Mouse (Mus musculus) gastrocnemius, adult 18-20 months (tissue): ENCODE results near the gene Cxcl12. TPM values are rescaled to one million over a fixed set of nuclear protein-coding genes. Genes with fewer than 3 reads are reported as not detected.
A peak's percentile ranks its signal among the peaks of the same experiment; 100 is the strongest.

Source experiments
- DNase-seq: peaks from one replicate; pipeline ENCODE4 v3.0.0; 2021; ENCODE audit warnings: low spot score
- long read RNA-seq, 2 experiments: library from polyadenylated mRNA; stranded (forward); transcript quantifications; one replicate each; pipeline ENCODE4 v2.0.0; 2021
- total RNA-seq, 2 experiments: library from RNA; stranded (reverse); gene quantifications; 2 replicates each; pipeline ENCODE4 v1.2.3; 2021

The Cxcl12 gene
- total RNA-seq = 10 to 100 TPM; 39.6 to 54.6 TPM
- long read RNA-seq, experiment 1, full-length matches to known transcripts = 19 of 39 reads
- long read RNA-seq, experiment 1, partial matches to known transcripts = 0 of 39 reads
- long read RNA-seq, experiment 1, other reads (novel, unspliced or antisense) = 20 of 39 reads
- long read RNA-seq, experiment 2, full-length matches to known transcripts = 14 of 20 reads
- long read RNA-seq, experiment 2, partial matches to known transcripts = 0 of 20 reads
- long read RNA-seq, experiment 2, other reads (novel, unspliced or antisense) = 6 of 20 reads

DNA sequence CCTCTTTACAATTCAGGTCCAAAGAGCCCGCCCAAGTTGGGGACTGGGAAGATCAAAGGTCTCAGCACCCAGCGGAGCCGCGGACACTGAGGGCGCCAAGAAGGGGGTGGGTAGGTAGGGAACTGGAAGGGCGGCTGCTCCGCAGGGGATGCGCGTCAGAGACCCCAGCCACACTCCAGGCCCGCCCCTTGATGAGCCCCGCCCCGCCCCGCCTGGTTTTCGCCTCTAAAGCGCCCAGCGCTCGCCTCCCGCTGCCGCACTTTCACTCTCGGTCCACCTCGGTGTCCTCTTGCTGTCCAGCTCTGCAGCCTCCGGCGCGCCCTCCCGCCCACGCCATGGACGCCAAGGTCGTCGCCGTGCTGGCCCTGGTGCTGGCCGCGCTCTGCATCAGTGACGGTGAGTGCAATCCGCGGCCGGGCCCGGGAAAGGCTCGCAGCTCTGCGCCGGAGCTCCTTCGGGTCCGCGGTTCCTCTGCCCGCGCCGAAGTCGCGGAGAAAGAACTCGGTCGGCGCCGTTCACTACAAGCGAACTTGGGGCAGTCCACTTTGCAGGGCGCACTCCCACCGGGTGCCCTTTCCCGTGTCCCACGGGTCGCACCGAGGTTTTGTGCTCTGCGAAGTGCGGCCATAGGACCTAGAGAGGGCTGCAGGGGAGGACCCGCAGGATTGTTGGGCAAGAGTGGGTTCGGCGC, at the start of gene Cxcl12:
TSS of gene Cxcl12 (plus strand) at position 215 of the 691 bp plus-strand sequence.
- DNase-seq = peak; percentile 72

DNA sequence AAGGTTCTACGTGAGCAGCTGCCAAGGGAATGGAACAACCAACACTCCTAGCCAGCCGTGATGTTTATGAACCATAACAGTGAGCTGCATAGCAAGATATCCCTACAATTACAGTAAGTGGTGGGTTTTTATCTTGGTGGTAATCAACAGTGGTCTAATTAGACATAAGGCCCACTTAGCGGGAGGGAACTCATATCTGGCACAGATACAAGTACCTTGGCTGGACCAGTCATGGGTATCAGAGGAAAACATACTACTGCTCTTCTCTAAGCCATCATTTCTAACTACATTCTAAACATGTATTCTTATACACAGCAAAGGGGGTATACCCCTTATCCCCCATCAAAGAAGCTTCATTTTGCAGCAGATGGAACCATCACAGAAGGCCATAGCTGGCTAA, 46.3 kb upstream of the Cxcl12 start:
- DNase-seq = no peak

DNA sequence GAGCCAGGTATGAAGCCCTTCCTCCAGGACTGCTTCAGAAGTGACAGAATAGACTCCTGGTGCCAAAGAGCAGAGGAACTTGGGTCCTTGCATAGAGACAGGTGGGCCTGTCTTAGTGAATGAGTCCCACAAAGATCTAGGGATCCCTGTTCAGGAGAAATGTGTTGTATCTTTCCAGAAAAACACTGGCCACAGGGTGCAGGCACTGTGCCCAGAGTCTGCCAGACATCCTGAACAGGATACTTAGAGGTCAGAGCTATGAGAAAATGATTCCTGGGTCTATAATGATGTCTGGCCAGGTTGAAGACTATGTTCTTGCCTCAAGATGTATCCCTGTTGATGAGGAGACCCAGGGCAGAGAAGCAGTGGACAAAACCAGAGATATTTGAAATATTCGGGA, 42.0 kb upstream of the Cxcl12 start:
- no peak for DNase-seq

DNA sequence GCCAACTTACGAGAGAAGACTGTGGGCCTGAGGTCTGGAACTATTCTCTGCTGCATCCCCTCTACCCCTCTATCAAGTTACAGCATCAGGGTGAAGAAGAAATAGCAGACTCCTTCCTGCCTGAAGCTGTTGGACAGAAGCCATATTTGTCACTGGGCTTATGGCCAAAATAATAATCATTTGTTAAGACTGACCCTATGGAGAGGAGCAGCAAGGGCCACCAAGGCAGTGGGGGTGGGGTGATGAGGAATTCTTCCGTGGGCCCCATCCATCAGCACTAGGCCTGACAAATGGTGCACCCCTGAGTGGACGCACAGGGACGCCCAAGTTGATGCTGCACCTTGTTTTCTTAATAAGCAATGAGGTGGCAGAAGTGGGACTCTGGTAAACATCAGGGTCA, 38.9 kb upstream of the Cxcl12 start:
- DNase-seq = no peak

DNA sequence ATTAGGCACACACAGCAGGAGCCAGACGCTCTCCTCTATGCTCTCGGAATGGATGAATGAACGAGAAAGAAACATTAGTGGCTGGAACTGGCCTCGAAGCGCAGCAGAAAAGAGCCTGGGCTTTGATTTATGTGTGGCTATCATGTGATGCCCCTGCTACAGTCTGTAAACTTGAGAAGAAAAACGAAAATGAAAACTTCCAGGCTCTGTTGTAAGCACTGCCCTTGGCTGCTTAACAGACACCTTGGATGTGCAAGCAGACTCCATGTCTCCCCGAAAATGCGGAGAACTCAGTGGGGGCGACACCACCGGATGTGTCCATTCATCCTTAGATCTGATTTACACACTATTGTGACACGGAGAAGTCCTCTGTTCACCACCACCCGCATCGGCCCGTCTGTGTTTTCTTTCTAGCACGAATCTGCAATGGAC, 37.6 kb upstream of the Cxcl12 start:
- no peak for DNase-seq

DNA sequence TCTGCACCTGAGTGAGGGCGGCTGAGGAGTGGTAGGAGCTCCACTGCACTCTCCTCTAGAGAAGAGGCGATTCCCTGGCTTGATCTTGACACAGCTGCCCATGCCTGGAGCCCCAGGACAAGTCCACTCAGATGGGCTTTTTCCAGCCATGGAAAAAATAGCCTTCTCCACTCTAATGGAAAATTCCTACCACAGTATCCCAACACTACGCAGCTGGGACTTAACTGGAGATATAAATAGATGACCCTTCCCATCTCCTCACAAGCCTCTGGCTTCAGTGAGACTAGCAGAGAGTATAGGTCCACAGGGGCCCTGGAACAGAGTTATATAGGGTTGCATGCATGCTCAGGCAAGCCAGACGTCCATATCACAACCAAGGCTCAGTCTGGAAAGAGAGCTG, 33.8 kb upstream of the Cxcl12 start:
- DNase-seq = peak; percentile 11

DNA sequence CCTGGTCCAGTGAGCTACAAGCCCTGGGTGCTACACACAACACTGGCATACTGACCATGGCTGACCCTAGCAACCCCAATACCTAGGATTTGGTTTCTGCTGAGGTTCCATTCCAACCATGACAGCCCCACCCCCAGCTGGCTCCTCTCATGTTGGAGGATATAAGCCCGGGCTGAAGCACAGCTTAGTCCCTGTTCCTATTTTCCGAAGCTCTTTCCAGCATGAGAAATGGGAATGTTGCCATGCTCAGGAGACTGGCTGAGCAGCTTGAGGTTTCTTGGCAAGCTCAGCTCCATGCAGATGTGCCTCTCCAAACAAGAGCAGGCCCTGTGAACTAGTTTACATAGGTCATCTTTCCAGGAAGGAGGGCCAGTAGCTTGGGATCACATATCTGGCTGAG, 30.6 kb upstream of the Cxcl12 start:
- peak; percentile 69 for DNase-seq

DNA sequence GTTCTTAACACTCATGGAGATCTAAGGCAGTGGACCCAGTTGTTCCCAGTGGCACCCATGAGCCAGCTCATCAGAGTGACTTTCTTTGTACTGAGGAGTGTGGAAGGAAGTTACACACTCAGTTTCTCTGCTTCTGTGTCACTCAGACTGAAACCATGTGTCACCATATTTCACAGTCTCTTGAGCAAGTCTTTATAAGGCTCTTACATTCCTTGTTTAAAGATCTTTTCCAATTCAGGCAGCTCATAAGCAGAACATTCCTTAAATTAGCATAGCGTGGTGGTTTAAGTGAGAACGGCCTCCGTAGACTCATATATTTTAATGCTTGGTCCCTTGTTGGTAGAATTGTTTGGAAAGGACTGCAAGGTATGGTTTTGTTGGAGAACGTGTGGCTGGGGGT, 27.4 kb upstream of the Cxcl12 start:
- DNase-seq = no peak

DNA sequence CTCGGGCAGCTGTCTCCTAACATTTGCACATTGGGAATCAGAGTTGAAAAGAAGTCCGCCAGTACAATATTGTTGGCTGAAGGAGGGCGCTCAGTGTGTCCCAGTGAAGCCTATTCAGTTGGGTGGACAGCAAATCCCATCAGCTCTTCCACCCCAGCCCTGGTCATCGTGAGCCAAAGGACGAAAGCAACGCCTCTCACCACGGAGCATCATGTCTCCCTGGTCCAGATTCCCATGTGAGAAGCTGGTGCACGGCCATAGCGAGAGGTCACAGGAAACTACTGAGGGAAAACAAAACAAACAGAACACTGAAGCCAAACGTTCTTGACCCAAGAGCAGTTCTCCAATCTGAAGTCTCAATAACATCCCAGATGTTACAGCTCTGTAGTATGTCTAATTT, 21.4 kb upstream of the Cxcl12 start:
- no peak for DNase-seq

DNA sequence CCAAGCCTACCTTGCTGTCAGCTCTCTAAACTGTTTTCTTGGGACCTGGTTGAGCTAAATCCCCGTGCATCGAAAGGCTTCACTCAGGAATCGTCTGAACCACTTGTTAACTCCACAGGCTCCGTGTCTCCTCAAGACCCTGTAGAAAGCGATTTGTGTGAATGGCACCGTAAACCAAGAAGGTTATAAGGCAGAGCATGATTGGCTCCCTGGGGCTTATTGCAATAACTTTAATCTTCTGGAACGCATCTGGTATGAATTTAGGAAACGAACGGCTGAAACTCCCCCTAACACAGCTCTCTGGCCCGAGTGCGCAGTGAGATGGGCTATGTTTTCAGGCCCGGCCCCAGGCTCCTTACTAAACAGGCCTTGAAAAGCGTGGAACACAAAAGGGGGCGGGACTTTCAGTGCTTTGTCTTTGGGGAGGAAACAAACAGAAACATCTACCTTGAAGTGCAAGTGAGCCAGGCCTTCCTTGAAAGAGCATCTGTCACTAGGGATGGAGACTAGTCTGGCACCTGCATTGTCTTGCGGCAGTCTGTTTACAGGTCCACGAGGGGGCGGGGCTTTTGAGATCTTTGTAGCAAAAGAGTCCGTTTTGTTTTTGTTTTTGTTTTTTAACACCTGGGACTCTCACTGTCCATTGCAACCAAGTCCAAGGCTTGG, 16.7 kb upstream of the Cxcl12 start:
- DNase-seq = no peak

DNA sequence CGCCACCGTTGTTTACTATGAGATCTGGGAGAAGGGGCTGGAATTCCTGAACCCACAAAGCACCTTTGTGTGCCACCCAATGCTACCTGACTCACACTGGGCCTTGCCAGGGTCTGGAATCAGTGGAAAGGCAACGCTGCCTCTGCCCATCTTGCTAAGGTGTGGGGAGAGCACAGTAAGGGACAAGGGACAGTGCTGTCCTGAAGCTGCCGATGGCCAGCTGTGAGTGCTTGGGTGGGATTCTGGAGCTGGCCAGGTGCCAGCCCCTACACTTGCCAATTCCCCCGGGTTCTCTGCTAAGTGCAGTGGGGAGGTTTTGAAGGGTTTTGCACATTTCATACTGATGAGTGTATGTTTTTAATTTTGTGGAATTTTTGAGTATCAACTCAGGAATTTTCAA, 15.3 kb upstream of the Cxcl12 start:
- DNase-seq = no peak

DNA sequence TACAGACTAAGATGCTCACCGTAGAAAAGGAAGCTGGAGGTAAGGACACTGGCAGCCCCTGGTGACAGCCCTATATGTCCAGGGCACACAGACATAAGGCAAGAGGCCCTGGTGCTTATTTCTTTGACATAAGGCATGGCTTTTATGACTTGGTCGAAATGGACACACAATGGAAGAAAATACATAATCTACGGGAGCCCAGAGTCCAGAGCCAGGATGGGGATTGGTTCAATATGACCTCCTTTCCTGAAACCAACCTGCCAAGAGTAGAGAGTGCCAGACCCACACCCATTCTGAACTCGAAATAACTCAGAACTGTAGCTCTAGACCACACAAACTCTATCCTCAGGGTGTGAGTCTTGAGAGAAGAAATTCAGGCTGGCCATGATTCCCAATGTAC, 11.5 kb upstream of the Cxcl12 start:
- no peak for DNase-seq

DNA sequence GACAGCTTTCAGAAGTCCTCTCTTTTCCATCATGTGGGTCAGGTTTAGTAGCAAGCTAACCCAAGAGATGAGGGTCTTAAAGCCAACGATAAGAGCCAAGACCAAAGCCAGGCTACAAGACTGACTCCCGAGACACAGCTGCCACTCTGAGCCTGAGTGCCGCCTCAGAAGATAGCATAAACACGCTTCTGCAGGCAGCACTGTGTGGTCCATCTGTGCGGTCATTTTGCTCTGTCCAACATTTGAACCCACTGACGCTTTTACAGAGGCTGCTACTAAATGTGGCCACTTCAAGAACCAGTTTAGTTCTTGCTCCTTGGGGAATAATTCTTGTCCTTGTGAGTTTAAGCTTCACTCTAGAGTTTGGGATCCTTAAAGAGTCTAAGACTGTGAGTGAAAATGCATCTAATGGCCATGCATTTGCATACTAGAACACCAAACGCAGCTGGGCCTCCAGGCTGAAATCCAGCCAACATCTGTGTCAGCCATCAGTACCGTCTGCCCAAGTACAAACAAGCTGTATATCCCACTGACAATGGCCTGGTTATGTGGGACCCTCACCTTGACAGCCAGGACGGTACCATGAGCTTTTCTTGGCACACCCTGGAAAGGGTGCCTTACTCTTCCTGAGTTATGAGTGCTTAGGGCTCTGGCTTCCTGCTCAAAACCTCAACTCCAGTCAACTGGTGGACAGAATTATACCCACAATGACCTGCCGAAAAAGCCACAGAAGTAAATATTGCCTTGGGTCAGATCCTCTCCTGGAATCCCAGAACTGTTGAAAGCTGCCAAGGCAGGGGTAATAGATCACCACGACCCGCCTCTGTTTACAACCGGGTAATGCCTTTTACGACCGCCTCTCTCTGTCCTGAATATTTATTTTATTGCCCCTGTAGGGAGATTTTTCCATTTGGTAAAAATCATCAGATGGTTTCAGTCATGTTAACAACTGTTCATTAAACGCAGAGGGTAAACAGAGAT, 8.3 kb upstream of the Cxcl12 start:
- no peak for DNase-seq

DNA sequence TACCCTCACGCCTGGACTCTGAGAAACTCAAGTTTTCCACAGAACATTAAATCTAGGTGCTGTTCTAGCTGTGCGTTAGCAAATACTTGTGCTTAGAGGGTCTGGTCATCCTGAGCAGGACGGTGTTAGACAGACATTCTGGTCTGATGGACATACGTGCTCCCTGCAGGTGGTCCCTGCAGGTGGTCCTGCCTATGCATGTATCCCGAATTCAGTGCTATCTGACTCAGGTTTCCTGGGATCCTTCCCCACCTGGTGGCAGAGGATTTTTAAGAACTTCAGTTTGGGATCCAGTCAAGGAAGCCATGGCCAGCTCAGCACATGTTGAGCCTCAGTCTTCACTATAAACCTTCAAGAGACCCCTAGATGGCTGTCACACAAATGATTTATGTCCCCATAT, 4.8 kb upstream of the Cxcl12 start:
- DNase-seq = no peak

DNA sequence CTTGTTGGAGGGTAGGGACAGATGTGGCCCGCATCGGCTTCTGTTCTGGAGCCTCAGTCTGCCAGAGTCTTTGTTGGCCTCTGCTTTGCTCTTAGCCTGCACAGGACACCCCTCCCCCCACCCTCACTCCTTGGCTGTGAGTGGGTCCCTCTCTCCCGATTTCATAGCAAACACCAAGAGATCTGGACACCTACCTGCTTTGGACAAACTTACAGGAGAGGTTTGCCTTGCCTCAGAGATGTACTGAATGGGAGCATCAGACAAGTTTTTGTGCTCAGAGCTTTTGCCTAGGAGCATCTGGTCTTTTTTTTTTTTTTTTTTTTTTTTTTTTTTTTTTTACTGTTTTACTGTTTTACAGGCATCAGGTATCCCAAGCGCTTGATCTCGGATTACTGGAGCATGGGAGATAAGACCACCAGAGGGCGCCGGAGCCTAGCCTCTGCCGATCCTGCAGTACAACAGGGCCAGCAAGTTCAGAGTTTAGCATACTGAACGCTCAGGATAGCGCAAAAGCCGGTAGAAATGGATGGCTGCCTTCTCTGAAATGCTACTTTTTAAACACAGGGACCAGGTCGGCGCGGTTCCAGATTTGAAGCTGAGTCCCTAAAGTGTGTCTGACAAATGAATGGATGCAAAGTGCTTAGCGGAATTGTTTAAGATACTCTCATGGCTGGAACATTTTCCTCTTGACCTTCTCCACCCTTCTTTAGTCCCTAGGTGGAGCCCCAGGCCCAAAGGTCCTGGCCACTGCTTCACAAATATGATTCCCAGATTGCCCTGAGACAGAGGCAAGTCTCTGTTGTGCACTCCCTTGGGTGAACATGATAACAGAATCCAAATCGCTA, 1.5 kb upstream of the Cxcl12 start:
- DNase-seq = peak; percentile 85

DNA sequence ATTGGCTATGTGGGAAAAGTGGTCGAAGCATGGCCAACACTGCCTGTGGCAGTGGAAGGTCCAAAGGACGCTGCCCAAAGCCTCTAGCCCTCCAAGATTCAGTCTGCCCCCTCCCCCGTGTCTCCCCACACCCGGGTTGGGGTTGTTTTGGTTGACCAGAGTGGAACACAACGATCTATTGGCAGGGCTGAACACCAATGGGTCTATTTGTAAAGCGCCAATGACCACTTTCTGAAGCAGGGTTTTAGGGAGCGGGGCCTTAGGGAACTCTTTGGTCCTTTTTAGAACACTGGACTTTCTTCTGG, 957 bp upstream of the Cxcl12 start:
- peak; percentile 40 for DNase-seq

DNA sequence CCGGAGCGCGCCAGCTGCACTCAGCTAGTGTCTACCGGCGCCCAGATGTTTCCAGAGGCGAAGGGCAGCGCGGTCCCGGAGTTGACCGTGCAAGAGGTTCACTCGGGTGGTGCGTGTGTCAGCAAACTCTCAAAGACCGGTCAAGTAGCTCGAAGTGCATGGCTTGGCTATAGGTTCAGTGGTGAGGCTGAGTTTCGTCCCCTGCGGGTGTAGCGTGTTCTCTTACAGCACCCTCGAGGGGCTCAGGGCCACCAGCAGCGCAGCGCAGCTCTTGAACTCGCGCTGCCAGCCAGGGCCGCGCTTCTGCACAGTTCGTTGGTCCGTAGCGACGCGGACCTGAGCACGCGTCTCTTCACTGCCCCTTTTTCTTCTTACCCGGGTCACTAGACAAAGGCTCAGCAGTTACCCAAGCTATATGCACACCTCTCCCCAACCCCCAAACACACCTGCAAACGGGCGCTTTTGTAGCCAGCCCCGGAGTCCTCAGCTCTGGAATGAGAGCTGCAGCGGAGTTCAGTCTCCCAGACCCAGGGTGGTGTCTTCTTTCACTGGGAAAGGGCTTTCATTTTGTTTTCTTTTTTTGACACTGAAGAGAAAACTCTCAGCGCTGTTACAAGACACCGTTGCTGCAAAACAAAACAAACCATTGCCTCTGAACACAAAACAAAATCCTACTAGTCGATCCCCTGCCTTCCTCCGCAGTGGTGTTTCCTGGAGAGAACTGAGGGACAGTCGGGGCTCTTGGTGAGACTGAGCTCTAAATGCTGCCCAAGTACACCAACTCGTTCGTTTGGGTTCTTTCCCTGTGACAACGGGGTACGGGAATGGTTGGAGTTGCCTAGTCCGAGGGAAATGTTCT, 945 bp downstream of the Cxcl12 start:
- DNase-seq = peak; percentile 9

DNA sequence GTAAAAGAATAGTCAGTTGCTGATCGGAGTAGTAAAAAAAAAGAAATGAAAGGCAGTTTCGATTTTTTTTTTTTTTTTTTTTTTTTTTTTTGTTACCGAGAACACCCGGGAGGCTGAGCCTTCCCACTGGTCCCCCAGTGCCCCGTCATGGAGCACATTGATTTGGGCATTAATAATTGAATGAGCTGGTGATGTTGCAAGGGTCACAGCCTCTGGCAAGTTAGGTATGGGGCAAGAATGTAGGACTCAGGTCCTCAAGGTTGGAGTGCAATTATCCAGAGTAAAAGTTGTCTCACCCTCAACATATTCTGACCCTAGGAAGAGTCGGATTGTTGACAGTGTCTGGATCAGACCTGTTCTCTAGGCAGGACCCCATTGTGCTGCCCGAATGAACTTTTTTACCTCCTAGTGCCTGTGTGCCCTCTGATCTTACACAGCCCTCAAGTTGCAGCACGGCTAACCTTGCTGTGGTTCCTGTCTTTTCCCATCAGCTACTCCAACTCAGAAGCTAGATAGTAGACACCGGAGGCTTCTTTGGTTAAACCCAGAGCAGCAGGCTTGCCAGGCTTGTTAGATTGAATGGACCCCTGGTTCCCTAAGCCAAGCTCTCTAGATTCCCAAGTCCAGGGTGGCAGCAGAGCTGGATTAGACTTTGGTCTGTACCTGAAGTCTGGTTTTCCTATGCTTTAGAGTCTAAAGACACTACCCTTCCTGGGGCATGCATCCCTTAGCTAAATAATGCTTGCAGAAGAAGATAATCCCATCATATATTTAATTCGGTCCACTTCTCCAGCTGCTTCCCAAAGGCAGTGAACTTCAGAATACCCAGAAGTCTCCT, 1.8 kb downstream of the Cxcl12 start:
- no peak for DNase-seq

DNA sequence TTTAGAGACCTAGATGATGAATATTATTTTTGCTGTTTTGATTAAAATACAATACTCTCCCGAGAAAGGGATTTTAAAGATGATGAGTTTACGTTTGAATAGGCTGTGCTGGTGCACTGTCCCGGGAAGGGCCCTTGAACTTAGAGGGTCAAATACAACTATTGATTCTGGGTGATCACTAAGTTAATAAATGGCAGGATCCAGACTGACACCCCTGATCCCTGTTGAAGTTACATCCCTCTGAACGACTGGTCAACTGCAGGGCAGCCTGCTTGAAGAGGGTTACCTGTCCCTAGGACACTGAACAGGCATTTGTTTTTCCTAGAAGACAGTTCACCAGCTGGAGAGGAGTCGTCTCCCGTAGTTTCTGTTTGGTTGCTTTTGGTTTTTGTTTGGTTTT, 4.0 kb downstream of the Cxcl12 start:
- no peak for DNase-seq
